Mouse (Mus musculus) MEL (cell line): ENCODE measurements around the gene Izumo1. TPM values are rescaled to one million over a fixed set of nuclear protein-coding genes. Genes with fewer than 3 reads are reported as not detected.

Experiments
- DNase-seq: peaks from one replicate; pipeline ENCODE4 v3.0.0; 2011; ENCODE audit warnings: low read depth, low spot score
- H3K27ac ChIP-seq: 2 replicates; pipeline ENCODE4 v1.5.1; 2012; ENCODE audit warnings: low read depth, mild to moderate bottlenecking, control low read depth, low read length, moderate library complexity; ENCODE audit not compliant: control insufficient read depth
- H3K27me3 ChIP-seq, 2 experiments: fragments of 150-350 bp in 1 of 2; sonication (generic) in 1 of 2; 2 replicates each; pipeline ENCODE4 v1.6.1; 2012; ENCODE audit warnings: low read length in 2 of 2, mild to moderate bottlenecking in 2 of 2, improper control_type of control experiment in 1 of 2, moderate library complexity in 1 of 2; ENCODE audit not compliant: insufficient read depth in 2 of 2, control insufficient read depth in 1 of 2
- H3K36me3 ChIP-seq, 2 experiments: 2 replicates each; pipeline ENCODE4 v1.6.1; 2012 to 2014; ENCODE audit warnings: low read length in 2 of 2, improper control_type of control experiment in 1 of 2, inconsistent platforms in 1 of 2, mild to moderate bottlenecking in 1 of 2; ENCODE audit not compliant: insufficient read depth in 2 of 2, control insufficient read depth in 1 of 2
- H3K4me1 ChIP-seq, 2 experiments: fragments of 150-350 bp in 1 of 2; sonication (generic) in 1 of 2; 2 replicates each; pipeline ENCODE4 v1.6.1; 2012; ENCODE audit warnings: low read length in 2 of 2, improper control_type of control experiment in 1 of 2, mild to moderate bottlenecking in 1 of 2; ENCODE audit not compliant: insufficient read depth in 2 of 2, control insufficient read depth in 1 of 2
- H3K4me3 ChIP-seq, 2 experiments: fragments of 150-350 bp in 1 of 2; sonication (generic) in 1 of 2; 2 replicates each; pipeline ENCODE4 v1.5.1; 2012; ENCODE audit warnings: low read depth in 2 of 2, low read length in 2 of 2, mild to moderate bottlenecking in 2 of 2, moderate library complexity in 2 of 2, control low read depth in 1 of 2, improper control_type of control experiment in 1 of 2; ENCODE audit not compliant: control insufficient read depth in 1 of 2, insufficient read depth in 1 of 2
- H3K79me2 ChIP-seq: 2 replicates; pipeline ENCODE4 v1.6.1; 2012; ENCODE audit warnings: mild to moderate bottlenecking, low read length, moderate library complexity; ENCODE audit not compliant: control insufficient read depth, poor library complexity, insufficient read depth
- H3K9ac ChIP-seq: 2 replicates; pipeline ENCODE4 v1.6.1; 2012; ENCODE audit warnings: low read depth, mild to moderate bottlenecking, control low read depth, low read length, moderate library complexity; ENCODE audit not compliant: control insufficient read depth, poor library complexity, severe bottlenecking
- H3K9me3 ChIP-seq: fragments of 150-350 bp; sonication (generic); replicated peaks from 2 replicates; pipeline ENCODE4 v1.6.1; 2012; ENCODE audit warnings: mild to moderate bottlenecking, low read length, improper control_type of control experiment, moderate library complexity; ENCODE audit not compliant: insufficient read depth
- CHD1 ChIP-seq: IDR thresholded peaks from 2 replicates; pipeline ENCODE4 v1.6.1; 2012; ENCODE audit warnings: low read depth, mild to moderate bottlenecking, inconsistent platforms, low read length, improper control_type of control experiment
- HCFC1 ChIP-seq: IDR thresholded peaks from 2 replicates; pipeline ENCODE4 v1.6.1; 2012; ENCODE audit warnings: low read depth, mild to moderate bottlenecking, inconsistent platforms, low read length, improper control_type of control experiment, moderate library complexity
- MAX ChIP-seq: IDR thresholded peaks from 2 replicates; pipeline ENCODE4 v1.6.1; 2011; ENCODE audit warnings: low read length, improper control_type of control experiment
- MXI1 ChIP-seq: IDR thresholded peaks from 2 replicates; pipeline ENCODE4 v1.6.1; 2011; ENCODE audit warnings: mild to moderate bottlenecking, low read depth, low read length, improper control_type of control experiment
- POLR2AphosphoS2 ChIP-seq: IDR thresholded peaks from 2 replicates; pipeline ENCODE4 v1.6.1; 2011; ENCODE audit warnings: low read length, improper control_type of control experiment
- SMC3 ChIP-seq: IDR thresholded peaks from 2 replicates; pipeline ENCODE4 v1.6.1; 2011; ENCODE audit warnings: low read depth, low read length, improper control_type of control experiment
- TAL1 ChIP-seq: IDR thresholded peaks from 2 replicates; pipeline ENCODE4 v1.6.1; 2012; ENCODE audit warnings: mild to moderate bottlenecking, inconsistent platforms, low read length, moderate library complexity, mixed read lengths
- TCF12 ChIP-seq: IDR thresholded peaks from 2 replicates; pipeline ENCODE4 v1.6.1; 2014; ENCODE audit warnings: low read depth, mild to moderate bottlenecking, inconsistent platforms, low read length, improper control_type of control experiment, moderate library complexity
- UBTF ChIP-seq: IDR thresholded peaks from 2 replicates; pipeline ENCODE4 v1.6.1; 2012; ENCODE audit warnings: low read depth, mild to moderate bottlenecking, inconsistent platforms, low read length, improper control_type of control experiment, moderate library complexity, borderline replicate concordance; ENCODE audit not compliant: insufficient read depth
- USF1 ChIP-seq: IDR thresholded peaks from 2 replicates; pipeline ENCODE4 v1.6.1; 2014; ENCODE audit warnings: low read depth, mild to moderate bottlenecking, inconsistent platforms, low read length, improper control_type of control experiment, moderate library complexity
- polyA plus RNA-seq, 2 experiments: library from polyadenylated mRNA; stranded (reverse) in 1 of 2; unstranded in 1 of 2; fragments of >175 nt in 1 of 2; fragments of >200 nt in 1 of 2; gene quantifications; 2 replicates each; pipeline versions ENCODE4 v1.2.1 to v1.2.4; 2012; ENCODE audit warnings: low replicate concordance in 2 of 2, low read depth in 1 of 2; ENCODE audit not compliant: insufficient read length in 2 of 2, insufficient read depth in 1 of 2, missing spikeins in 1 of 2
- total RNA-seq: library from RNA; depleted of rRNA; stranded (reverse); fragments of 300-350 nt; gene quantifications from 2 replicates; pipeline ENCODE4 v1.2.3, GENCODE M21; 2012

The Izumo1 gene
- total and polyA plus RNA-seq, 3 experiments, result 0.04 TPM; not detected in 2

GRCm38 (mm10) chr7:45628364-45629294 lies 7.0 kb downstream of the Izumo1 start (continued):
- TF ChIP-seq USF1, result no peak
- TF ChIP-seq TCF12, result peak; percentile 46; the same call in 1 of the 2 replicates
- TF ChIP-seq MXI1, result peak; percentile 72

GRCm38 (mm10) chr7:45630064-45630907 lies 8.7 kb downstream of the Izumo1 start:
- H3K4me1 ChIP-seq, result peaks cover 0 to 18% of the 10 kb centered on the region in 2 experiments; a peak in 2 of 4 replicates
- peaks cover 2% of the 10 kb centered on the region; the same call in 1 of the 2 replicates for H3K79me2 ChIP-seq
- no peak for DNase-seq
- H3K27me3 ChIP-seq, result no peaks in the 10 kb centered on the region
- no peak overlapping the region for H3K27ac ChIP-seq
- no peak overlapping the region for H3K4me3 ChIP-seq
- no peak overlapping the region for H3K9ac ChIP-seq
- H3K9me3 ChIP-seq, result no peaks in the 10 kb centered on the region
- H3K36me3 ChIP-seq, result no peaks in the 10 kb centered on the region
- TF ChIP-seq HCFC1 (peak; percentile 63), MXI1 (no peak)

GRCm38 (mm10) chr7:45632499-45632898 lies 10.9 kb downstream of the Izumo1 start:
- Histone ChIP-seq H3K36me3 (peaks cover 0 to 4% of the 10 kb centered on the region in 2 experiments; a peak in 1 of 4 replicates), H3K79me2 (peaks cover 2% of the 10 kb centered on the region; the same call in 1 of the 2 replicates), H3K4me3 (no peak overlapping the region), H3K9me3 (no peaks in the 10 kb centered on the region), H3K27me3 (no peaks in the 10 kb centered on the region)
- TF ChIP-seq UBTF (no peak), POLR2AphosphoS2 (no peak), CHD1 (no peak), TAL1 (no peak), SMC3 (no peak), USF1 (no peak), MAX (no peak)
- TF ChIP-seq, all 39 proteins: peak for 0
- H3K4me1 ChIP-seq, result peaks cover 0 to 17% of the 10 kb centered on the region in 2 experiments; a peak in 2 of 4 replicates
- no peak overlapping the region for H3K9ac ChIP-seq
- no peak overlapping the region for H3K27ac ChIP-seq
- no peak for DNase-seq
